Mouse (Mus musculus): ENCODE results near the gene Vps9d1. TPM values are rescaled to one million over a fixed set of nuclear protein-coding genes. Genes with fewer than 3 reads are reported as not detected.
"Not testable (repeated sequence)": the region's sequence is repeated elsewhere in the genome, so short reads cannot be mapped to it uniquely, and the experiment has no call there.

Gene Vps9d1
- polyA plus RNA-seq, 1 experiment from 2014 or later, result 66.6 TPM

GRCm38 (mm10) chr8:123233300-123233699, 20.8 kb downstream of the Vps9d1 start:
- no peaks in the 10 kb centered on the region for H3K9me3 ChIP-seq
- ATAC-seq (ENCODE audit: low FRiP score, low read depth), result no peak
- WGBS, result 47% methylated on average over 13 of the region's 13 CpGs
- H3K36me3 ChIP-seq, result no peaks in the 10 kb centered on the region
- H3K27ac ChIP-seq (replicated peaks), result no peak overlapping the region
- H3K9ac ChIP-seq, result no peak overlapping the region
- H3K4me2 ChIP-seq, result no peak overlapping the region
- no peak overlapping the region for H3K4me3 ChIP-seq
- peaks cover 30% of the 10 kb centered on the region for H3K4me1 ChIP-seq (replicated peaks)
- H3K27me3 ChIP-seq, result peaks cover 10% of the 10 kb centered on the region

- Histone ChIP-seq H3K9ac (no peak overlapping the region), H3K36me3 (no peaks in the 10 kb centered on the region; the same call in 1 of the 2 replicates), H3K4me1 (replicated peaks) (peaks cover 30% of the 10 kb centered on the region), H3K9me3 (no peaks in the 10 kb centered on the region), H3K4me3 (no peak overlapping the region), H3K27ac (replicated peaks) (no peak overlapping the region), H3K27me3 (peaks cover 10% of the 10 kb centered on the region), H3K4me2 (no peak overlapping the region)
- no peak for ATAC-seq (ENCODE audit: low FRiP score, low read depth)
- 42% methylated on average over 7 of the region's 7 CpGs for WGBS
These were observed 21.6 kb downstream of the Vps9d1 start for GRCm38 (mm10) chr8:123232553-123232952.

GRCm38 (mm10) chr8:123231742-123232141, 22.4 kb downstream of the Vps9d1 start:
- Histone ChIP-seq H3K36me3 (peaks cover 7% of the 10 kb centered on the region; the same call in 1 of the 2 replicates), H3K9me3 (no peaks in the 10 kb centered on the region), H3K27ac (replicated peaks) (no peak overlapping the region), H3K4me2 (no peak overlapping the region), H3K9ac (no peak overlapping the region), H3K4me3 (no peak overlapping the region), H3K4me1 (replicated peaks) (peaks cover 30% of the 10 kb centered on the region), H3K27me3 (peaks cover 7% of the 10 kb centered on the region)
- WGBS, result 61% methylated on average over 5 of the region's 5 CpGs
- ATAC-seq (ENCODE audit: low FRiP score, low read depth), result no peak

GRCm38 (mm10) chr8:123230326-123230725, 23.8 kb downstream of the Vps9d1 start:
- not testable (repeated sequence) for H3K9ac ChIP-seq; H3K36me3 ChIP-seq; H3K4me3 ChIP-seq; H3K27me3 ChIP-seq; H3K27ac ChIP-seq (replicated peaks); ATAC-seq (ENCODE audit: low FRiP score, low read depth); H3K4me2 ChIP-seq; H3K9me3 ChIP-seq
- peaks cover 27% of the 10 kb centered on the region for H3K4me1 ChIP-seq (replicated peaks)
- WGBS, result 85% methylated on average over 11 of the region's 11 CpGs

GRCm38 (mm10) chr8:123228416-123228815, 25.7 kb downstream of the Vps9d1 start:
- peaks cover 9% of the 10 kb centered on the region; the same call in 1 of the 2 replicates for H3K36me3 ChIP-seq
- H3K4me1 ChIP-seq (replicated peaks), result peaks cover 24% of the 10 kb centered on the region
- H3K4me2 ChIP-seq, result no peak overlapping the region
- ATAC-seq (ENCODE audit: low FRiP score, low read depth), result no peak
- no peak overlapping the region for H3K9ac ChIP-seq
- H3K27ac ChIP-seq (replicated peaks), result no peak overlapping the region
- no peaks in the 10 kb centered on the region for H3K9me3 ChIP-seq
- WGBS, result 100% methylated on average over 1 of the region's 1 CpGs
- H3K4me3 ChIP-seq, result no peak overlapping the region
- peaks cover 3% of the 10 kb centered on the region; the same call in 1 of the 2 replicates for H3K27me3 ChIP-seq

GRCm38 (mm10) chr8:123224278-123225266, 29.6 kb downstream of the Vps9d1 start, which contains the start of gene Cdk10:
Cdk10 (plus strand) TSS chr8:123224842.
- Histone ChIP-seq H3K4me2 (peak within 1 kb of the TSS; percentile 92), H3K4me3 (peak within 1 kb of the TSS; percentile 67), H3K9me3 (no peaks in the 10 kb centered on the region), H3K27me3 (no peaks in the 10 kb centered on the region), H3K27ac (replicated peaks) (peak within 1 kb of the TSS; percentile 87), H3K9ac (peak within 1 kb of the TSS; percentile 87), H3K36me3 (peaks cover 9% of the 10 kb centered on the region; the same call in 1 of the 2 replicates), H3K4me1 (replicated peaks) (peaks cover 19% of the 10 kb centered on the region)
- 3% methylated on average over 59 of the region's 59 CpGs for WGBS
- ATAC-seq (ENCODE audit: low FRiP score, low read depth), result peak; percentile 92

- ATAC-seq (ENCODE audit: low FRiP score, low read depth), result no peak
- no peak overlapping the region for H3K9ac ChIP-seq
These were observed 33.2 kb downstream of the Vps9d1 start for GRCm38 (mm10) chr8:123220917-123221316.

GRCm38 (mm10) chr8:123215430-123215829, 38.7 kb downstream of the Vps9d1 start:
- H3K4me1 ChIP-seq (replicated peaks), result peaks cover 22% of the 10 kb centered on the region
- no peaks in the 10 kb centered on the region for H3K9me3 ChIP-seq
- WGBS, result 84% methylated on average over 3 of the region's 3 CpGs
- no peak overlapping the region for H3K9ac ChIP-seq
- no peak overlapping the region for H3K27ac ChIP-seq (replicated peaks)
- no peak overlapping the region for H3K4me2 ChIP-seq
- no peaks in the 10 kb centered on the region for H3K27me3 ChIP-seq
- no peak for ATAC-seq (ENCODE audit: low FRiP score, low read depth)
- H3K4me3 ChIP-seq, result no peak overlapping the region
- no peaks in the 10 kb centered on the region for H3K36me3 ChIP-seq

More at GRCm38 (mm10) chr8:123220917-123221316, 33.2 kb downstream of the Vps9d1 start:
- Histone ChIP-seq H3K4me1 (replicated peaks) (peaks cover 16% of the 10 kb centered on the region), H3K27me3 (no peaks in the 10 kb centered on the region), H3K36me3 (no peaks in the 10 kb centered on the region), H3K4me2 (no peak overlapping the region), H3K4me3 (no peak overlapping the region), H3K9me3 (no peaks in the 10 kb centered on the region), H3K27ac (replicated peaks) (no peak overlapping the region)
- WGBS, result 87% methylated on average over 1 of the region's 1 CpGs

GRCm38 (mm10) chr8:123213118-123213772, 40.9 kb downstream of the Vps9d1 start:
- H3K27me3 ChIP-seq, result no peaks in the 10 kb centered on the region
- H3K27ac ChIP-seq (replicated peaks), result peak overlapping the region; percentile 66
- peak overlapping the region; percentile 97 for H3K4me2 ChIP-seq
- H3K36me3 ChIP-seq, result peaks cover 4% of the 10 kb centered on the region
- peaks cover 22% of the 10 kb centered on the region for H3K4me1 ChIP-seq (replicated peaks)
- H3K9ac ChIP-seq, result peak overlapping the region; percentile 90
- no peaks in the 10 kb centered on the region for H3K9me3 ChIP-seq
- H3K4me3 ChIP-seq, result peak overlapping the region; percentile 83
- no peak; the same call in 1 of the 2 replicates for ATAC-seq (ENCODE audit: low FRiP score, low read depth)
- WGBS, result 18% methylated on average over 22 of the region's 22 CpGs

GRCm38 (mm10) chr8:123212321-123213117, 41.6 kb downstream of the Vps9d1 start, which contains the start of the genes Chmp1a and Spata33:
Chmp1a (minus strand) TSS chr8:123212763.
Spata33 (plus strand) TSS chr8:123212832.
- H3K36me3 ChIP-seq, result peaks cover 7% of the 10 kb centered on the region
- H3K9ac ChIP-seq, result peak within 1 kb of the TSS; percentile 90
- H3K27me3 ChIP-seq, result no peaks in the 10 kb centered on the region
- H3K27ac ChIP-seq (replicated peaks), result peak within 1 kb of the TSS; percentile 66
- H3K9me3 ChIP-seq, result no peaks in the 10 kb centered on the region
- H3K4me3 ChIP-seq, result peak within 1 kb of the TSS; percentile 83
- peak within 1 kb of the TSS; percentile 97 for H3K4me2 ChIP-seq
- WGBS, result 1% methylated on average over 74 of the region's 76 CpGs
- H3K4me1 ChIP-seq (replicated peaks), result peaks cover 22% of the 10 kb centered on the region
- peak; percentile 95 for ATAC-seq (ENCODE audit: low FRiP score, low read depth)

GRCm38 (mm10) chr8:123211876-123212275, 42.3 kb downstream of the Vps9d1 start:
- H3K27ac ChIP-seq (replicated peaks), result peak overlapping the region; percentile 64; the same call in 1 of the 2 replicates

More at GRCm38 (mm10) chr8:123211876-123212275, 42.3 kb downstream of the Vps9d1 start:
- ATAC-seq (ENCODE audit: low FRiP score, low read depth), result no peak
- H3K27me3 ChIP-seq, result no peaks in the 10 kb centered on the region
- peak overlapping the region; percentile 90 for H3K9ac ChIP-seq
- no peaks in the 10 kb centered on the region for H3K9me3 ChIP-seq
- H3K36me3 ChIP-seq, result peaks cover 13% of the 10 kb centered on the region
- H3K4me3 ChIP-seq, result peak overlapping the region; percentile 83
- H3K4me2 ChIP-seq, result peak overlapping the region; percentile 97
- WGBS, result 48% methylated on average over 10 of the region's 10 CpGs
- H3K4me1 ChIP-seq (replicated peaks), result peaks cover 22% of the 10 kb centered on the region

All from hindbrain, embryonic 15.5 days (tissue).